Mouse (Mus musculus) olfactory bulb, adult 2 months (tissue): ENCODE results near the gene B3gat1. TPM values are rescaled to one million over a fixed set of nuclear protein-coding genes. Genes with fewer than 3 reads are reported as not detected.

Experiments
- H3K27ac ChIP-seq: fragments of 200-500 bp; 2 replicates; pipeline ENCODE4 v1.5.1; 2012; ENCODE audit warnings: low read depth, low read length; ENCODE audit not compliant: insufficient read depth
- H3K4me1 ChIP-seq: fragments of 200-500 bp; 2 replicates; pipeline ENCODE4 v1.6.1; 2012; ENCODE audit warnings: low read length; ENCODE audit not compliant: control insufficient read depth, insufficient read depth
- H3K4me3 ChIP-seq: fragments of 200-500 bp; 2 replicates; pipeline ENCODE4 v1.5.1; 2012; ENCODE audit warnings: mild to moderate bottlenecking, low read depth, low read length, moderate library complexity; ENCODE audit not compliant: insufficient read depth
- CTCF ChIP-seq: fragments of 200-500 bp; IDR thresholded peaks from 2 replicates; pipeline ENCODE4 v1.5.1; 2012; ENCODE audit warnings: low read depth, mild to moderate bottlenecking, low read length, moderate library complexity; ENCODE audit not compliant: insufficient read depth
- POLR2A ChIP-seq: fragments of 200-500 bp; IDR thresholded peaks from 2 replicates; pipeline ENCODE4 v1.6.1; 2012; ENCODE audit warnings: mild to moderate bottlenecking, low read depth, low read length, moderate library complexity; ENCODE audit not compliant: insufficient read depth
- WGBS: fragments of 180-500 bp; shearing (Covaris S2); methylation state at CpG from one replicate; pipeline ENCODE4 v1.1.7; 2018; 5-methylcytosine and 5-hydroxymethylcytosine counted together
- polyA plus RNA-seq: library from polyadenylated mRNA; stranded (reverse); fragments of >200 nt; gene quantifications from 2 replicates; pipeline ENCODE4 v1.2.4, GENCODE M21; 2012; ENCODE audit warnings: low replicate concordance; ENCODE audit not compliant: missing spikeins, insufficient read depth, insufficient read length

The B3gat1 gene
- polyA plus RNA-seq, 1 experiment, result not detected

DNA sequence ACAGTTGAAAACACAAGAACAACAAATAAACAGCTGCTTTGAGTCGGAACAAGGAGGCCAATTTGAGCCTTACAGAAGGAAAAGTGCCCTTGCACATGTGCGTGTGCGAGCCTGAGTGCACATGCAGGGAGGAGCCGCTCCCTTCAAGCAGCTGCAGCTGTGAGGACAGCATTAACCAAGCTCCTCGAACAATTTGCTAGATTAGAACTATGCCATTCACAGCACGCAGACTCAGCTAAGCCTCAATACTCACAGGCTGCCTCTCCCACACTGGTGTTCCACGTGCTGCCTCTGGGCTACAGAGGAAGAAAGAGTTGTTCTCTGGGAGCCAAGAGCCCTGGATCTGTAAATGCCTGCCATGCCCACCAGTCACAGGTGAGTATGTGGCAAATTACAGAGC lies 11.8 kb upstream of the B3gat1 start:
- Histone ChIP-seq H3K4me1 (peaks cover 7% of the 10 kb centered on the region), H3K27ac (no peak overlapping the region), H3K4me3 (no peak overlapping the region)
- no peak for TF ChIP-seq POLR2A
- TF ChIP-seq CTCF, result no peak
- 25% methylated on average over 7 of the region's 7 CpGs for WGBS

GRCm38 (mm10) chr9:26725709-26726108 lies 7.8 kb upstream of the B3gat1 start:
- Histone ChIP-seq H3K4me3 (no peak overlapping the region), H3K27ac (no peak overlapping the region), H3K4me1 (peaks cover 7% of the 10 kb centered on the region)
- TF ChIP-seq POLR2A (no peak), CTCF (no peak)
- 80% methylated on average over 3 of the region's 3 CpGs for WGBS

GRCm38 (mm10) chr9:26727445-26727844 lies 6.1 kb upstream of the B3gat1 start:
- H3K4me1 ChIP-seq, result no peaks in the 10 kb centered on the region
- H3K27ac ChIP-seq, result no peak overlapping the region
- no peak overlapping the region for H3K4me3 ChIP-seq
- WGBS, result 77% methylated on average over 2 of the region's 2 CpGs
- TF ChIP-seq POLR2A, result no peak
- no peak for TF ChIP-seq CTCF

DNA sequence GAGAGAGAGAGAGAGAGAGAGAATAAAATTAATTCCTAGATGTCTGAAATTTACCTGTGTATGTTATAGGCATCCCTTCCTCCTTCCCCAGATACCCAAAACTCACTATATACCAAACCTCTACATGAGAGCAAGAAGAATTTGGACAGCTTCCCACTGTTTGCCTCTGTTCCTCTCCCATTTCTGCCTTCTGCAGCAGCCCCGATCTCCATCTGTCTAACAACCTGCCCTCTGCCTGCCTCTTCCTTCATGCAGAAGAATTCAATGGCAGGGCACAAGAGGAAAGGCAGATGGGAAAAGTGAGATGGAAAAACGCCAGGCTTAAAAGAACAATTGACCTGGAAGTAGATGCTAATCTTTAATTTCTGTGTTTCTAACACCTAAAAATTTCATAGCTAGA lies 5.0 kb upstream of the B3gat1 start:
- no peak overlapping the region for H3K27ac ChIP-seq
- no peak for TF ChIP-seq CTCF
- no peak for TF ChIP-seq POLR2A
- no peak overlapping the region for H3K4me3 ChIP-seq
- WGBS, result 69% methylated on average over 2 of the region's 2 CpGs
- peaks cover 5% of the 10 kb centered on the region; the same call in 1 of the 2 replicates for H3K4me1 ChIP-seq

GRCm38 (mm10) chr9:26733986-26734385 lies 458 bp downstream of the B3gat1 start:
- no peak for TF ChIP-seq CTCF
- no peak for TF ChIP-seq POLR2A
- Histone ChIP-seq H3K4me3 (peak overlapping the region; percentile 83), H3K4me1 (peaks cover 9% of the 10 kb centered on the region), H3K27ac (peak overlapping the region; percentile 66)
- 0% methylated on average over 37 of the region's 37 CpGs for WGBS

DNA sequence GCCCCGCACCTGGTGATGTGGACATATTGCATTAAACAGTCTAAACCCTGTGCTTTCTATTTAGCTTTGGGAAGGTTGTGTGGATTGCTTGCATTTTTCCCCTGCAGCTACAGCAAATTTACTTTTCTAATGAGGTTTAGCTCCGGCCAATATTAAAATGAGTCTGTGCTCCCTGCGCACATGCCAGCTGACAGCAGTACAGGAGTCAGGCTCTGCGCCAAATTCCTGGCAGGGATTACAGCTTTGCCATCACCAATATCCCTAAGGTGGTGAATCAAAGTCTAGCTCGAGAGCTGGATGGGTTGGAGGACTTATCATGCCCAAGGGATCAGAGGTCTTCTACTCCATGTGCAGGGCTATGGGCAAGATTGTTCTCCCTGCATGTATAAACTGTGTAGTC lies 3.6 kb downstream of the B3gat1 start:
- H3K27ac ChIP-seq, result no peak overlapping the region
- no peak overlapping the region for H3K4me3 ChIP-seq
- peaks cover 14% of the 10 kb centered on the region for H3K4me1 ChIP-seq
- whole genome bisulfite sequencing, result 70% methylated on average over 5 of the region's 5 CpGs
- no peak for TF ChIP-seq CTCF
- no peak for TF ChIP-seq POLR2A

GRCm38 (mm10) chr9:26742817-26743216 lies 9.3 kb downstream of the B3gat1 start:
- H3K4me1 ChIP-seq, result peaks cover 9% of the 10 kb centered on the region; the same call in 1 of the 2 replicates
- 62% methylated on average over 3 of the region's 3 CpGs for WGBS
- H3K27ac ChIP-seq, result no peak overlapping the region
- no peak for TF ChIP-seq CTCF
- TF ChIP-seq POLR2A, result no peak
- no peak overlapping the region for H3K4me3 ChIP-seq

GRCm38 (mm10) chr9:26747121-26747520 lies 13.6 kb downstream of the B3gat1 start:
- Histone ChIP-seq H3K4me1 (peaks cover 9% of the 10 kb centered on the region), H3K27ac (no peak overlapping the region), H3K4me3 (no peak overlapping the region)
- WGBS, result 73% methylated on average over 4 of the region's 4 CpGs
- TF ChIP-seq CTCF (no peak), POLR2A (no peak)

- no peak for TF ChIP-seq POLR2A
- TF ChIP-seq CTCF, result no peak
- WGBS, result 56% methylated on average over 4 of the region's 4 CpGs
Observed at GRCm38 (mm10) chr9:26748893-26749292, 15.4 kb downstream of the B3gat1 start.

GRCm38 (mm10) chr9:26760081-26760480 lies 26.6 kb downstream of the B3gat1 start:
- H3K4me3 ChIP-seq, result no peak overlapping the region
- no peak overlapping the region for H3K27ac ChIP-seq
- peak; percentile 66 for TF ChIP-seq CTCF
- TF ChIP-seq POLR2A, result no peak
- WGBS, result 34% methylated on average over 9 of the region's 9 CpGs
- H3K4me1 ChIP-seq, result peaks cover 10% of the 10 kb centered on the region

More at GRCm38 (mm10) chr9:26748893-26749292, 15.4 kb downstream of the B3gat1 start:
- Histone ChIP-seq H3K27ac (no peak overlapping the region), H3K4me1 (peaks cover 6% of the 10 kb centered on the region), H3K4me3 (no peak overlapping the region)
